Mouse (Mus musculus) lung, embryonic 14.5 days (tissue): Measurements from ENCODE around the gene Ubald2. TPM values are rescaled to one million over a fixed set of nuclear protein-coding genes. Genes with fewer than 3 reads are reported as not detected.
"Not testable (repeated sequence)": the region's sequence is repeated elsewhere in the genome, so short reads cannot be mapped to it uniquely, and the experiment has no call there.

ENCODE experiments used
- ATAC-seq: fragments of 200-750 bp; cut with Nextera tagmentation; 2 replicates; pipeline ENCODE4 v1.8.0; 2017; ENCODE audit warnings: mild to moderate bottlenecking, moderate TSS enrichment, moderate library complexity; ENCODE audit not compliant: insufficient read depth
- DNase-seq: peaks from one replicate; pipeline ENCODE4 v3.0.0-alpha.2; 2015
- H3K27ac ChIP-seq: fragments of 300-500 bp; sonication (generic); 2 replicates; pipeline ENCODE4 v1.5.1; 2014; ENCODE audit warnings: low read depth, mild to moderate bottlenecking, moderate library complexity
- H3K27me3 ChIP-seq: fragments of 300-500 bp; sonication (generic); 2 replicates; pipeline ENCODE4 v1.6.1; 2014; ENCODE audit warnings: low read length, control low read depth; ENCODE audit not compliant: insufficient read depth
- H3K36me3 ChIP-seq: fragments of 300-500 bp; sonication (generic); 2 replicates; pipeline ENCODE4 v1.6.1; 2014; ENCODE audit warnings: control low read depth; ENCODE audit not compliant: insufficient read depth
- H3K4me1 ChIP-seq: fragments of 300-500 bp; sonication (generic); 2 replicates; pipeline ENCODE4 v1.6.1; 2014; ENCODE audit warnings: antibody characterized with exemption, control low read depth; ENCODE audit not compliant: insufficient read depth
- H3K4me2 ChIP-seq: fragments of 300-500 bp; sonication (generic); 2 replicates; pipeline ENCODE4 v1.6.1; 2014; ENCODE audit warnings: mild to moderate bottlenecking
- H3K4me3 ChIP-seq: fragments of 300-500 bp; sonication (generic); 2 replicates; pipeline ENCODE4 v1.5.1; 2014; ENCODE audit warnings: low read depth, low read length
- H3K9ac ChIP-seq: fragments of 300-500 bp; sonication (generic); 2 replicates; pipeline ENCODE4 v1.6.1; 2014
- H3K9me3 ChIP-seq: fragments of 300-500 bp; sonication (generic); 2 replicates; pipeline ENCODE4 v1.6.1; 2016; ENCODE audit warnings: low read depth, low read length, control low read depth
- CTCF ChIP-seq: IDR thresholded peaks from 2 replicates; pipeline ENCODE4 v1.5.1; 2016; ENCODE audit warnings: antibody characterized with exemption, low read depth
- WGBS: fragments of 180-500 bp; shearing (Covaris S2); extraction: QIAGEN DNeasy Blood & Tissue Kit; methylation state at CpG from one replicate; pipeline ENCODE4 v1.1.7; 2014; 5-methylcytosine and 5-hydroxymethylcytosine counted together
- polyA plus RNA-seq: library from polyadenylated mRNA; unstranded; fragments of >200 nt; fragmentation: Nextera tagmentation; extraction: Ambion mirVana; gene quantifications from 2 replicates; pipeline ENCODE4 v1.2.1, GENCODE M21; 2014

Gene Ubald2
- polyA plus RNA-seq, 1 experiment from 2014 or later = 64.9 TPM

GRCm38 (mm10) chr11:116409008-116409407 is 24.9 kb upstream of the Ubald2 start:
- no peaks in the 10 kb centered on the region for H3K27me3 ChIP-seq
- 0 out of 2 replicates have a peak, but pooled peaks cover 5% of the 10 kb centered on the region for H3K4me1 ChIP-seq
- DNase-seq (peak; percentile 30), ATAC-seq (no peak)
- H3K27ac ChIP-seq = no peak overlapping the region
- 0 out of 2 replicates have a peak, but pooled peaks cover 5% of the 10 kb centered on the region for H3K36me3 ChIP-seq
- H3K9me3 ChIP-seq = no peaks in the 10 kb centered on the region
- no peak overlapping the region for H3K9ac ChIP-seq
- H3K4me3 ChIP-seq = no peak overlapping the region
- WGBS = 76% methylated on average over 3 of the region's 3 CpGs
- TF ChIP-seq CTCF = no peak
- H3K4me2 ChIP-seq = no peak overlapping the region

DNA sequence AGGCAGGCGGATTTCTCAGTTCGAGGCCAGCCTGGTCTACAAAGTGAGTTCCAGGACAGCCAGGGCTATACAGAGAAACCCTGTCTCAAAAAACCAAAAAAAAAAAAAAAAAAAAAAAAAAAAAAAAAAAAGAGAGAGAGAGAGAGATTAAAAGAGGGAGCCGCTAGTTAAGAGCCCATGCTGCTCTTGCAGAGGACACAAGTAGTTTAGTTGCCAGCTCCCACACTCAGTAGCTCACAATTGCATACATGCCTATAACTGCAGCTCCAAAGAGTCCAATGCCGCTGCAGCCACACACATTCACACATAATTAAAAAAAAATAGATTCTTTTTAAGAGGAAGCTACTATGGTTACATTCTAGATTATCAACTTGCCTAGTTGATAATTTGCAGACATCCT is 23.5 kb upstream of the Ubald2 start:
- H3K9me3 ChIP-seq, H3K9ac ChIP-seq, H3K4me2 ChIP-seq, H3K27me3 ChIP-seq, DNase-seq, H3K4me1 ChIP-seq, H3K36me3 ChIP-seq, H3K4me3 ChIP-seq, ATAC-seq, H3K27ac ChIP-seq: not testable (repeated sequence)
- WGBS = 84% methylated on average over 4 of the region's 4 CpGs

GRCm38 (mm10) chr11:116411582-116411981 is 22.3 kb upstream of the Ubald2 start:
- 21% methylated on average over 6 of the region's 6 CpGs for WGBS
- DNase-seq (no peak), ATAC-seq (no peak)
- Histone ChIP-seq H3K27me3 (no peaks in the 10 kb centered on the region), H3K4me2 (peak overlapping the region; percentile 100), H3K9ac (no peak overlapping the region), H3K4me1 (0 out of 2 replicates have a peak, but pooled peaks cover 5% of the 10 kb centered on the region), H3K27ac (no peak overlapping the region), H3K36me3 (0 out of 2 replicates have a peak, but pooled peaks cover 2% of the 10 kb centered on the region), H3K9me3 (no peaks in the 10 kb centered on the region), H3K4me3 (peak overlapping the region; percentile 76)
- no peak for TF ChIP-seq CTCF

GRCm38 (mm10) chr11:116412028-116412827 is 21.7 kb upstream of the Ubald2 start:
- Histone ChIP-seq H3K4me1 (0 out of 2 replicates have a peak, but pooled peaks cover 5% of the 10 kb centered on the region), H3K27ac (peak overlapping the region; percentile 65; the same call in 1 of the 2 replicates), H3K4me2 (peak overlapping the region; percentile 100), H3K36me3 (no peaks in the 10 kb centered on the region), H3K4me3 (peak overlapping the region; percentile 76), H3K9ac (peak overlapping the region; percentile 77), H3K27me3 (no peaks in the 10 kb centered on the region), H3K9me3 (no peaks in the 10 kb centered on the region)
- 1% methylated on average over 66 of the region's 76 CpGs for WGBS
- peak; percentile 44 for ATAC-seq
- DNase-seq = peak; percentile 30
- no peak for TF ChIP-seq CTCF

- Histone ChIP-seq H3K9me3 (no peaks in the 10 kb centered on the region), H3K4me1 (0 out of 2 replicates have a peak, but pooled peaks cover 6% of the 10 kb centered on the region), H3K27ac (peak within 1 kb of the TSS; percentile 65; the same call in 1 of the 2 replicates), H3K4me2 (peak within 1 kb of the TSS; percentile 100), H3K27me3 (no peaks in the 10 kb centered on the region), H3K9ac (peak within 1 kb of the TSS; percentile 77), H3K36me3 (no peaks in the 10 kb centered on the region), H3K4me3 (peak within 1 kb of the TSS; percentile 76)
- ATAC-seq (peak; percentile 94), DNase-seq (peak; percentile 93)
- WGBS = 2% methylated on average over 71 of the region's 82 CpGs
- TF ChIP-seq CTCF = no peak
Measured at GRCm38 (mm10) chr11:116412904-116413630, 20.8 kb upstream of the Ubald2 start, which contains the start of gene Rnf157. Gene Rnf157 (minus strand): TSS chr11:116413032.

- H3K36me3 ChIP-seq = no peaks in the 10 kb centered on the region
- no peaks in the 10 kb centered on the region for H3K9me3 ChIP-seq
- H3K27me3 ChIP-seq = no peaks in the 10 kb centered on the region
- peak overlapping the region; percentile 76; the same call in 1 of the 2 replicates for H3K4me3 ChIP-seq
- H3K9ac ChIP-seq = no peak overlapping the region
- H3K4me2 ChIP-seq = peak overlapping the region; percentile 100
- H3K27ac ChIP-seq = no peak overlapping the region
- DNase-seq = no peak
- 0 out of 2 replicates have a peak, but pooled peaks cover 12% of the 10 kb centered on the region for H3K4me1 ChIP-seq
- no peak for TF ChIP-seq CTCF
- WGBS = 66% methylated on average over 4 of the region's 4 CpGs
- ATAC-seq = no peak
Measured at GRCm38 (mm10) chr11:116413631-116414022, 20.3 kb upstream of the Ubald2 start.
